Mouse (Mus musculus): Measurements from ENCODE around the gene Sh3bgrl2.

DNA sequence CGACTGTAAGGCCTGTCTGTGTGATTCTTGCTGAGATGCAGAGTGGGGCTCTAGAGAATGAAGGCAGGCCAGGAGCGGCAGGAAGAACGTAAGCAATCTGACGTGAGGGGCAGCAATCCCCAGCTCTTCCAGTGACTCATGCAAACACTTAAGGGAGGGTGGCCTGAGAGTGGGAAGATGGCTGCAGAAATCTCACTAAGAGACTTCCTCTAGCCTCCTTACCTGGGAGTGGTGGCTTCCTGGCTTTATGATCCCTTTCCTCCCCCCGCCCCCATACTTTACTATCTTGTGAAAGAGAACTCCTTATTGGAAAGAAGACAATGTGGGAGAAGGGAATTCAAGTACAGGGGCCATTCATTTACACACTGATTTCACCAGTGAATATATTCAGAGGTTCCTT, 106.5 kb downstream of the Sh3bgrl2 start:
- TF ChIP-seq POLR2A (IDR thresholded peaks at IDR 0.05; ENCODE audit: control insufficient read depth, low read depth, low read length) (no peak), CTCF (IDR thresholded peaks at IDR 0.05; ENCODE audit: control insufficient read depth, insufficient read depth, insufficient replicate concordance, low read depth, low read length) (no peak)

All from testis, adult 2 months (tissue).